Mouse (Mus musculus): ENCODE measurements around the gene Scaf1.

The Scaf1 gene

GRCm38 (mm10) chr7:44954091-44954885, 61.9 kb downstream of the Scaf1 start:
- DNase-seq (ENCODE audit: low spot score) = no peak

- DNase-seq (ENCODE audit: low spot score) = no peak
Measured at GRCm38 (mm10) chr7:44953561-44953960, 62.6 kb downstream of the Scaf1 start.

Data from layer of hippocampus, adult 11-12 months (tissue).